Mouse (Mus musculus): ENCODE measurements around the gene Vti1a. TPM values are rescaled to one million over a fixed set of nuclear protein-coding genes. Genes with fewer than 3 reads are reported as not detected.
A peak's percentile ranks its signal among the peaks of the same experiment; 100 is the strongest.

Vti1a gene
- polyA plus RNA-seq, 1 experiment: not detected

GRCm38 (mm10) chr19:55424507-55424906 is 108.4 kb downstream of the Vti1a start:
- no peak for TF ChIP-seq CTCF (IDR thresholded peaks at IDR 0.05; ENCODE audit: insufficient read depth, low read depth, low read length)
- no peak for TF ChIP-seq POLR2A (IDR thresholded peaks at IDR 0.05; ENCODE audit: insufficient read depth, low read depth, low read length)
- WGBS: 65% methylated on average over 6 of the region's 6 CpGs

GRCm38 (mm10) chr19:55440306-55440705 is 124.2 kb downstream of the Vti1a start:
- TF ChIP-seq POLR2A (IDR thresholded peaks at IDR 0.05; ENCODE audit: insufficient read depth, low read depth, low read length) (no peak), CTCF (IDR thresholded peaks at IDR 0.05; ENCODE audit: insufficient read depth, low read depth, low read length) (no peak)
- Histone ChIP-seq H3K27ac (ENCODE audit: insufficient read depth, low read depth, low read length) (no peak overlapping the region), H3K4me3 (ENCODE audit: insufficient read depth, low read depth, low read length) (no peak overlapping the region), H3K4me1 (ENCODE audit: control insufficient read depth, insufficient read depth, low read length) (no peaks in the 10 kb centered on the region)
- WGBS: 80% methylated on average over 3 of the region's 3 CpGs

More at GRCm38 (mm10) chr19:55424507-55424906, 108.4 kb downstream of the Vti1a start:
- no peak overlapping the region for H3K4me3 ChIP-seq (ENCODE audit: insufficient read depth, low read depth, low read length)
- H3K27ac ChIP-seq (ENCODE audit: insufficient read depth, low read depth, low read length): no peak overlapping the region
- H3K4me1 ChIP-seq (ENCODE audit: control insufficient read depth, insufficient read depth, low read length): peaks cover 13% of the 10 kb centered on the region

- no peak overlapping the region for H3K4me3 ChIP-seq (ENCODE audit: insufficient read depth, low read depth, low read length)
- 80% methylated on average over 8 of the region's 8 CpGs for WGBS
- no peak overlapping the region for H3K27ac ChIP-seq (ENCODE audit: insufficient read depth, low read depth, low read length)
- no peak for TF ChIP-seq POLR2A (IDR thresholded peaks at IDR 0.05; ENCODE audit: insufficient read depth, low read depth, low read length)
- TF ChIP-seq CTCF (IDR thresholded peaks at IDR 0.05; ENCODE audit: insufficient read depth, low read depth, low read length): no peak
- H3K4me1 ChIP-seq (ENCODE audit: control insufficient read depth, insufficient read depth, low read length): no peaks in the 10 kb centered on the region
Observed at GRCm38 (mm10) chr19:55443618-55444017, 127.5 kb downstream of the Vti1a start.

GRCm38 (mm10) chr19:55449084-55449483 is 133.0 kb downstream of the Vti1a start:
- Histone ChIP-seq H3K27ac (ENCODE audit: insufficient read depth, low read depth, low read length) (no peak overlapping the region), H3K4me1 (ENCODE audit: control insufficient read depth, insufficient read depth, low read length) (no peaks in the 10 kb centered on the region; the same call in 1 of the 2 replicates), H3K4me3 (ENCODE audit: insufficient read depth, low read depth, low read length) (no peak overlapping the region)
- 64% methylated on average over 13 of the region's 13 CpGs for WGBS
- TF ChIP-seq POLR2A (IDR thresholded peaks at IDR 0.05; ENCODE audit: insufficient read depth, low read depth, low read length) (no peak), CTCF (IDR thresholded peaks at IDR 0.05; ENCODE audit: insufficient read depth, low read depth, low read length) (no peak)

GRCm38 (mm10) chr19:55449506-55449905 is 133.4 kb downstream of the Vti1a start:
- 56% methylated on average over 6 of the region's 6 CpGs for WGBS
- no peak overlapping the region for H3K4me3 ChIP-seq (ENCODE audit: insufficient read depth, low read depth, low read length)
- H3K4me1 ChIP-seq (ENCODE audit: control insufficient read depth, insufficient read depth, low read length): no peaks in the 10 kb centered on the region; the same call in 1 of the 2 replicates
- no peak for TF ChIP-seq POLR2A (IDR thresholded peaks at IDR 0.05; ENCODE audit: insufficient read depth, low read depth, low read length)
- no peak for TF ChIP-seq CTCF (IDR thresholded peaks at IDR 0.05; ENCODE audit: insufficient read depth, low read depth, low read length)
- H3K27ac ChIP-seq (ENCODE audit: insufficient read depth, low read depth, low read length): no peak overlapping the region

- 61% methylated on average over 21 of the region's 21 CpGs for WGBS
- Histone ChIP-seq H3K27ac (ENCODE audit: insufficient read depth, low read depth, low read length) (no peak overlapping the region), H3K4me1 (ENCODE audit: control insufficient read depth, insufficient read depth, low read length) (no peaks in the 10 kb centered on the region), H3K4me3 (ENCODE audit: insufficient read depth, low read depth, low read length) (no peak overlapping the region)
- TF ChIP-seq CTCF (IDR thresholded peaks at IDR 0.05; ENCODE audit: insufficient read depth, low read depth, low read length) (no peak), POLR2A (IDR thresholded peaks at IDR 0.05; ENCODE audit: insufficient read depth, low read depth, low read length) (no peak)
Observed at GRCm38 (mm10) chr19:55456325-55457091, 140.4 kb downstream of the Vti1a start.

- no peak overlapping the region for H3K27ac ChIP-seq (ENCODE audit: insufficient read depth, low read depth, low read length)
- WGBS: 75% methylated on average over 12 of the region's 12 CpGs
- TF ChIP-seq POLR2A (IDR thresholded peaks at IDR 0.05; ENCODE audit: insufficient read depth, low read depth, low read length) (no peak), CTCF (IDR thresholded peaks at IDR 0.05; ENCODE audit: insufficient read depth, low read depth, low read length) (no peak)
Observed at GRCm38 (mm10) chr19:55461963-55462362, 145.9 kb downstream of the Vti1a start.

GRCm38 (mm10) chr19:55463670-55464069 is 147.6 kb downstream of the Vti1a start:
- TF ChIP-seq CTCF (IDR thresholded peaks at IDR 0.05; ENCODE audit: insufficient read depth, low read depth, low read length): no peak
- no peak for TF ChIP-seq POLR2A (IDR thresholded peaks at IDR 0.05; ENCODE audit: insufficient read depth, low read depth, low read length)
- H3K4me3 ChIP-seq (ENCODE audit: insufficient read depth, low read depth, low read length): no peak overlapping the region
- WGBS: 94% methylated on average over 4 of the region's 4 CpGs
- no peak overlapping the region for H3K27ac ChIP-seq (ENCODE audit: insufficient read depth, low read depth, low read length)
- H3K4me1 ChIP-seq (ENCODE audit: control insufficient read depth, insufficient read depth, low read length): no peaks in the 10 kb centered on the region

More at GRCm38 (mm10) chr19:55461963-55462362, 145.9 kb downstream of the Vti1a start:
- H3K4me3 ChIP-seq (ENCODE audit: insufficient read depth, low read depth, low read length): no peak overlapping the region
- H3K4me1 ChIP-seq (ENCODE audit: control insufficient read depth, insufficient read depth, low read length): no peaks in the 10 kb centered on the region

- no peak overlapping the region for H3K27ac ChIP-seq (ENCODE audit: insufficient read depth, low read depth, low read length)
- peak overlapping the region; percentile 15; the same call in 1 of the 2 replicates for H3K4me3 ChIP-seq (ENCODE audit: insufficient read depth, low read depth, low read length)
- TF ChIP-seq CTCF (IDR thresholded peaks at IDR 0.05; ENCODE audit: insufficient read depth, low read depth, low read length): no peak
- H3K4me1 ChIP-seq (ENCODE audit: control insufficient read depth, insufficient read depth, low read length): peaks cover 3% of the 10 kb centered on the region
- 35% methylated on average over 21 of the region's 21 CpGs for WGBS
Observed at GRCm38 (mm10) chr19:55469301-55470051, 153.4 kb downstream of the Vti1a start.

All from olfactory bulb, adult 2 months (tissue).